Comparison of ENCODE assay signal across 14 mouse cellular contexts in the genomic region with DNA sequence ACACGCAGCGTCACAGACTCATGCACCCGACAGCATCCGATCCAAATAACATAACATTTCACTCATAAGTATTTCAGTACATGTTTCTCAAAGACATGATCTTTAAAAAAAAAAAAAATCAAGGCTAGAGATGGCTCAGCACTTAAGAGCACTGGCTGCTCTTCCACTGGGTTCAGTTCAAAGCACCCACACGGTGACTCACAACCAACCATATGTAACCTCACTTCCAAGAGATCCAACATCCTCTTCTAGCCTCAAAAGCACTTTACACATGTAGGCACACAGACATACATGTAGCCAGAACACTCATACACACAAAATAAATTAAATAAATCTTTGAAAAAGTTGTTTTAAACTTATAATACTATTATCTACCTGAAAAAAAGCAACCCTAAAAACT.
"Had no signal": no experiment of that assay in that cellular context is flagged by ENCODE, and none has a peak within 500 bp of the region (broad histone marks: within the 10 kb centered on the region; RNA-seq: fewer than 3 reads in every experiment).

No protein-coding gene starts in this region.

- DNase-seq: kidney, postnatal 14 days; kidney, postnatal 4 days; liver, embryonic 13.5 days; retina, postnatal 1 day; right cerebral cortex, postnatal 25 days; spleen, adult 18-20 months; thymus, postnatal 4 days had no signal

- H3K4me1 ChIP-seq: midbrain, embryonic 12.5 days; midbrain, embryonic 15.5 days; neural tube, embryonic 13.5 days; stomach, embryonic 15.5 days had no signal

- H3K9ac ChIP-seq: liver, embryonic 13.5 days; lung, embryonic 14.5 days; midbrain, embryonic 12.5 days; midbrain, embryonic 15.5 days; neural tube, embryonic 13.5 days; stomach, embryonic 15.5 days had no signal

- ATAC-seq: lung, postnatal 0 days; midbrain, embryonic 15.5 days had no signal

- H3K9me3 ChIP-seq: liver, embryonic 13.5 days; midbrain, embryonic 12.5 days; midbrain, embryonic 15.5 days; stomach, embryonic 15.5 days had no signal

- H3K4me2 ChIP-seq: liver, embryonic 13.5 days; lung, embryonic 14.5 days; midbrain, embryonic 12.5 days; midbrain, embryonic 15.5 days; neural tube, embryonic 13.5 days; stomach, embryonic 15.5 days had no signal

- H3K27ac ChIP-seq: liver, embryonic 13.5 days; macrophage; midbrain, embryonic 12.5 days; midbrain, embryonic 15.5 days; neural tube, embryonic 13.5 days; stomach, embryonic 15.5 days had no signal

- H3K4me3 ChIP-seq: liver, embryonic 13.5 days; midbrain, embryonic 12.5 days; midbrain, embryonic 15.5 days; neural tube, embryonic 13.5 days; stomach, embryonic 15.5 days had no signal

- H3K27me3 ChIP-seq: liver, embryonic 13.5 days; midbrain, embryonic 12.5 days; midbrain, embryonic 15.5 days; neural tube, embryonic 13.5 days; stomach, embryonic 15.5 days had no signal
